Comparison of ENCODE assay signal across 18 mouse cellular contexts in genomic region chr5:142096377-142096841, GRCm38 (mm10).
A peak's percentile ranks its signal among the peaks of the same experiment; 100 is the strongest.
DNase-seq lines count a peak whose midpoint lies in the region; ATAC-seq lines count a peak whose summit lies in the region.
"Had no signal": no experiment of that assay in that cellular context is flagged by ENCODE, and none has a peak within 500 bp of the region (broad histone marks: within the 10 kb centered on the region; RNA-seq: fewer than 3 reads in every experiment).

No protein-coding gene starts in this region.

- H3K4me1 ChIP-seq in forebrain, embryonic 14.5 days (ENCODE audit: control insufficient read depth, insufficient read depth, low read length): no peaks in the 10 kb centered on the region
- H3K4me1 ChIP-seq in forebrain, embryonic 13.5 days: no peaks in the 10 kb centered on the region
- H3K4me1 ChIP-seq: embryonic facial prominence, embryonic 13.5 days; megakaryocyte, embryonic 14.5 days had no signal

- H3K4me3 ChIP-seq in forebrain, embryonic 14.5 days (ENCODE audit: low read depth, low read length): no peak overlapping the region
- H3K4me3 ChIP-seq in forebrain, embryonic 13.5 days: no peak overlapping the region
- H3K4me3 ChIP-seq: embryonic facial prominence, embryonic 13.5 days; megakaryocyte, embryonic 14.5 days; neural tube, embryonic 13.5 days had no signal

- no peak overlapping the region for H3K9ac ChIP-seq in forebrain, embryonic 14.5 days (ENCODE audit: low read length)
- no peak overlapping the region for H3K9ac ChIP-seq in forebrain, embryonic 13.5 days
- H3K9ac ChIP-seq: embryonic facial prominence, embryonic 13.5 days; neural tube, embryonic 13.5 days had no signal

- no peak for ATAC-seq in forebrain, embryonic 14.5 days
- no peak for ATAC-seq in forebrain, embryonic 13.5 days
- ATAC-seq: inflammation-experienced regulatory T-cells, adult 6 months had no signal

- H3K9me3 ChIP-seq in forebrain, embryonic 14.5 days (replicated peaks; ENCODE audit: control insufficient read depth, low read length): no peaks in the 10 kb centered on the region
- H3K9me3 ChIP-seq in forebrain, embryonic 13.5 days (replicated peaks): no peaks in the 10 kb centered on the region
- H3K9me3 ChIP-seq: embryonic facial prominence, embryonic 13.5 days had no signal

- WGBS in forebrain, embryonic 14.5 days: 87% methylated on average over 11 of the region's 11 CpGs
- WGBS in forebrain, embryonic 13.5 days: 92% methylated on average over 11 of the region's 11 CpGs

- no peak overlapping the region for H3K27ac ChIP-seq in forebrain, embryonic 14.5 days (ENCODE audit: low read depth, low read length)
- H3K27ac ChIP-seq in forebrain, embryonic 13.5 days: no peak overlapping the region
- H3K27ac ChIP-seq: embryonic facial prominence, embryonic 13.5 days; neural tube, embryonic 13.5 days had no signal

- DNase-seq in forebrain, embryonic 14.5 days (ENCODE audit: low spot score): peak; percentile 11
- DNase-seq in layer of hippocampus, postnatal 14 days (ENCODE audit: low spot score in 2 of 2): peak; percentile 31 to 75
- no peak for DNase-seq in layer of hippocampus, adult 11-12 months (ENCODE audit: low spot score)
- DNase-seq in brain, adult 2 months (ENCODE audit: low read depth, low spot score): peak; percentile 92
- DNase-seq in cerebellum, adult 8-10 months: peak; percentile 74
- DNase-seq in thymus, postnatal 36 days: no peak
- DNase-seq in urinary bladder, postnatal 4 days (ENCODE audit: low spot score in 2 of 2): no peak
- DNase-seq: adrenal gland, adult 2 months; kidney, adult 8-10 months; lung, postnatal 14 days; right cerebral cortex, postnatal 25 days; thymus, postnatal 25 days had no signal

- no peak overlapping the region for H3K4me2 ChIP-seq in forebrain, embryonic 14.5 days (ENCODE audit: low read length)
- H3K4me2 ChIP-seq in forebrain, embryonic 13.5 days: no peak overlapping the region
- H3K4me2 ChIP-seq: embryonic facial prominence, embryonic 13.5 days; heart, embryonic 11.5 days; neural tube, embryonic 13.5 days had no signal

- no peaks in the 10 kb centered on the region for H3K27me3 ChIP-seq in forebrain, embryonic 14.5 days (replicated peaks; ENCODE audit: control insufficient read depth, insufficient read depth, low read length)
- no peaks in the 10 kb centered on the region for H3K27me3 ChIP-seq in forebrain, embryonic 13.5 days
- H3K27me3 ChIP-seq: embryonic facial prominence, embryonic 13.5 days; megakaryocyte, embryonic 14.5 days; neural tube, embryonic 13.5 days had no signal

- H3K36me3 ChIP-seq in forebrain, embryonic 14.5 days (ENCODE audit: control insufficient read depth, insufficient read depth, low read length): no peaks in the 10 kb centered on the region
- no peaks in the 10 kb centered on the region for H3K36me3 ChIP-seq in forebrain, embryonic 13.5 days (ENCODE audit: poor library complexity, severe bottlenecking)
- H3K36me3 ChIP-seq: embryonic facial prominence, embryonic 13.5 days; neural tube, embryonic 13.5 days had no signal

Comparison
In these comparisons a context has a peak if more than half of its experiments do, and no peak if none do; other contexts are left out.
1. DNase-seq: peak in forebrain, embryonic 14.5 days (single experiment), layer of hippocampus, postnatal 14 days (2 of 2), brain, adult 2 months (single experiment) and cerebellum, adult 8-10 months (single experiment); none in layer of hippocampus, adult 11-12 months (single experiment), thymus, postnatal 36 days (0 of 2) and urinary bladder, postnatal 4 days (0 of 2).